Mouse (Mus musculus): Measurements from ENCODE around the gene Smcp.

Smcp gene

GRCm38 (mm10) chr3:92588858-92589257, at the start of gene Smcp:
Gene Smcp, minus strand, starts transcription at chr3:92588997.
- no peak for DNase-seq

GRCm38 (mm10) chr3:92638653-92638991, 49.8 kb upstream of the Smcp start:
- no peak for DNase-seq

GRCm38 (mm10) chr3:92637745-92638652, 49.2 kb upstream of the Smcp start:
- DNase-seq: no peak

GRCm38 (mm10) chr3:92621560-92621959, 32.8 kb upstream of the Smcp start, which contains the start of gene Lce6a:
Gene Lce6a, minus strand, starts transcription at chr3:92621660.
- no peak for DNase-seq

GRCm38 (mm10) chr3:92609804-92610203, 21.0 kb upstream of the Smcp start:
- no peak for DNase-seq

GRCm38 (mm10) chr3:92607392-92607791, 18.6 kb upstream of the Smcp start, which contains the start of gene 2210017I01Rik:
Gene 2210017I01Rik, minus strand, starts transcription at chr3:92607492.
- no peak for DNase-seq

GRCm38 (mm10) chr3:92602169-92602568, 13.4 kb upstream of the Smcp start:
- DNase-seq: no peak

- no peak for DNase-seq
Measured at GRCm38 (mm10) chr3:92600456-92600855, 11.7 kb upstream of the Smcp start.

GRCm38 (mm10) chr3:92599973-92600372, 11.2 kb upstream of the Smcp start:
- no peak for DNase-seq

GRCm38 (mm10) chr3:92598429-92598828, 9.6 kb upstream of the Smcp start:
- no peak for DNase-seq

GRCm38 (mm10) chr3:92587190-92587589, 1.6 kb downstream of the Smcp start:
- no peak for DNase-seq

- DNase-seq: no peak
Measured at GRCm38 (mm10) chr3:92585055-92585454, 3.7 kb downstream of the Smcp start.

- DNase-seq: no peak
Measured at GRCm38 (mm10) chr3:92583164-92583826, 5.5 kb downstream of the Smcp start.

GRCm38 (mm10) chr3:92579508-92579907, 9.3 kb downstream of the Smcp start:
- no peak for DNase-seq

- DNase-seq: no peak
Measured at GRCm38 (mm10) chr3:92578652-92579413, 10.0 kb downstream of the Smcp start.

GRCm38 (mm10) chr3:92573449-92574041, 15.3 kb downstream of the Smcp start, which contains the start of gene Ivl:
Gene Ivl, minus strand, starts transcription at chr3:92573735.
- no peak for DNase-seq

GRCm38 (mm10) chr3:92572514-92573155, 16.2 kb downstream of the Smcp start:
- no peak for DNase-seq

GRCm38 (mm10) chr3:92568752-92569151, 20.0 kb downstream of the Smcp start:
- no peak for DNase-seq

- no peak for DNase-seq
Measured at GRCm38 (mm10) chr3:92565418-92565817, 23.4 kb downstream of the Smcp start.

GRCm38 (mm10) chr3:92534411-92534810, 54.4 kb downstream of the Smcp start, which contains the start of gene 2310046K23Rik:
Gene 2310046K23Rik, minus strand, starts transcription at chr3:92534511.
- DNase-seq: no peak
